Mouse (Mus musculus) megakaryocyte, embryonic 14.5 days (primary cell): ENCODE measurements around the gene Mink1.

Source experiments
- FLI1 ChIP-seq: IDR thresholded peaks from 2 replicates; pipeline ENCODE4 v1.6.1; 2012; ENCODE audit warnings: low read length, inconsistent platforms, mixed read lengths
- GATA1 ChIP-seq: IDR thresholded peaks from 3 replicates; pipeline ENCODE4 v1.6.1; 2012; ENCODE audit warnings: mixed read lengths, low read length, inconsistent platforms, borderline replicate concordance

DNA sequence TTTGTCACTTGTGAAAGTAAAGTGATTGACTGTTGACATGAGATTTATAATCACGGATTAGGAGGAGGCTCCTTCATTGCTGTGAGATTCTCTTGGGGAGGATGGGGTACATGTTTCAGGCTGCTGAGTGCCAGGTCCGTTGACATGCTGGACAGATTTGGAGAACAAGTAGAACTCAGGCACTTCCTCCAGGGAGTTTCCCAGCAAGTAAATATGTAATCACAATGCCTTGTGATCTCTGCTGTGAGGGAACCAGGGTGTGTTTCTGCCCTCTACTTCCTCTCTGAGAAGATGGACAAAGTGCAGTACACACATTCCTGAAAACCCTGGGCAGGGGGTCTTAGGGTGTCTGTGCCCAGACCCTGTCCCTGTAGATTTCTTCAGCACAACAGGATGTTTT lies 33.0 kb downstream of the Mink1 start:
- TF ChIP-seq GATA1 (no peak), FLI1 (no peak)
